Mouse (Mus musculus) embryo, embryonic 10 days (tissue): ENCODE data around the gene Atp6v1g1.

Experiments
- DNase-seq: peaks from one replicate; pipeline ENCODE4 v3.0.0-alpha.2; 2015; ENCODE audit warnings: low spot score

Atp6v1g1 gene

DNA sequence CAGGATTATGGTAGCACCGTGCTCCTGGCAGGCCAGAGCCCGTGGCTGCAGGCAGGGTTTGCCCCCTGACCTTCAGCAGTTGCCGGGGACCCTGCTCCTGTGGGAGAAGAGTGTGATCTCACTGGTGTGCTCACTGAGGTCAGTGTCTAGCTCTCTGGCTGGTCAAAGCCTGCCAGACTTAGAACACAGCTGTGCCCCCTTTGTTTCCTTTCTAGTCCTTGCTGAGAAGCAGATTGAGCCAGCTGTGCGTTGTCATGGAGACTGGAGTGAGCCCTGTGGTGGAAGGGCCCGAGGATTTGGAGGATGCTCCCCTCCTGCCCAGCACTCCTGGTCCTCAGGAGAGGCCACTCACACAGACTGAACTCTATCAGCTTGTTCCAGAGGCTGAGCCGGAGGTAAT lies 35.5 kb downstream of the Atp6v1g1 start:
- DNase-seq, result peak; percentile 80

GRCm38 (mm10) chr4:63582580-63582979 lies 38.0 kb downstream of the Atp6v1g1 start:
- peak; percentile 83 for DNase-seq

GRCm38 (mm10) chr4:63585216-63585615 lies 40.6 kb downstream of the Atp6v1g1 start:
- no peak for DNase-seq

DNA sequence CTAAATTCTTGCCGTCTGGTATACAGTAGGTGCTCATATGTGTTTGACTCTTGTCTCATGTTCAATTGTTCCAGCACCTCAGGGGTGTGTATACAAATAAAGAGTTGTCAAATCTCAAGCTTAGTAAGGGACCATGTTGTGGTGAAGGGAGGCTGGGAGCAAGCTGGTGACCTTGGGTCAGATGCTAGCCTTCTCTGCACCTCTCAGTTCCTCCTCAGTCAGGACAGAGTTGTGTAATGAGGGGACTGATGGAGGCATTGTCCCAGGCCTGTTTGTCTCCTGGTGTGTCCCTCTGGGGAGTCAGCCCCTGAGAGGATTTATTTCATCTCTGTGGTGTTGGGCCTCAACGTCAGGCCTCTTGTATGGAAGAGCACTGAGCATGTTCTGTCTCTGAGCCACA lies 41.7 kb downstream of the Atp6v1g1 start:
- DNase-seq, result no peak

DNA sequence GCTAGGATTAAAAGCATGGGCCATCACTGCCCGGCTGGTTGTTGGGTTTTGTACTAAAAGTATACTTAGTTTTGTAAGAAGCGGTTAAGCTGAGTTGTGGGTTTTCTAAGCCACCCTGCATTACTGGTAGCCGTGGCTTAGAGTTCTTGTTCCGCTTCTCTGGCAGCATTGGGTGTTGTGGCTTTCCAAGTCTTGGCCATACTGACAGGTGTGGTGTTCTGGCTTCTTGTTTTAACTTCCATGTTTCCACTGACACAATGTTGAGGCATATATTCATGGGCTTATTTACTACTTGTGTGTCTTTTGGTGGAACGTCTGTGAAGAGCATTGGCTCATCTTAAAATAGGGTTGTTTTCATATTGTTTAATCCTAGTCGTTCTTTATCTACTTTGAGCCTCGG lies 45.4 kb downstream of the Atp6v1g1 start:
- DNase-seq, result no peak

DNA sequence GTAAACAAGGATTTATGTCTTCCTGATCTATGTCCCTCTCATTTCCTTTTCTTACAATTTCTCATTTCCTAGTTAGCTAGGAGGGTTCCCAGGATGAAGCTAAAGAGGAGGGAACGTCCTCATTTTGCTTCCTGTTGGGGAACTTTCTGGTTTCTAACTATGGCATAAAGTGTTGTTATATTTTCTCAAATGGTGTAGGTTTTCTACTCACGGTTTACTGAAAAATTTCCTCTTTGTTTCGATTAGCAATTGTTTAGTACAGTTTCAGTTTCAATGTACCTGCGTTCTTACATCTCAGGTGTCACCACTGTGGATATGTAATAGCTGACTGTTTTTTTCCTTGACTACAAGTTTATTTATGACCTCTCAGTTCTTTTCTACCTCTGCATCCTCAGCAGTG lies 46.0 kb downstream of the Atp6v1g1 start:
- no peak for DNase-seq

GRCm38 (mm10) chr4:63594459-63595110 lies 50.0 kb downstream of the Atp6v1g1 start:
- DNase-seq, result no peak

- DNase-seq, result no peak
Measured at GRCm38 (mm10) chr4:63595259-63595658, 50.7 kb downstream of the Atp6v1g1 start.

- no peak for DNase-seq
Measured at GRCm38 (mm10) chr4:63596010-63596409, 51.4 kb downstream of the Atp6v1g1 start.
